Mouse (Mus musculus): ENCODE results near the gene Clca4a.

- TF ChIP-seq CTCF (IDR thresholded peaks at IDR 0.05; ENCODE audit: low read depth) (no peak), EP300 (IDR thresholded peaks at IDR 0.05; ENCODE audit: low read depth) (no peak)
Observed at GRCm38 (mm10) chr3:145017807-145018206, 43.0 kb upstream of the Clca4a start.
